Mouse (Mus musculus): ENCODE data around the gene Dpf1.

- TF ChIP-seq POLR2A (IDR thresholded peaks at IDR 0.05; ENCODE audit: borderline replicate concordance, low read depth, low read length) (no peak), CTCF (IDR thresholded peaks at IDR 0.05; ENCODE audit: low read depth, low read length) (no peak)
Measured at GRCm38 (mm10) chr7:29271687-29272465, 31.9 kb upstream of the Dpf1 start.
